Mouse (Mus musculus) G1E (cell line): ENCODE measurements around the gene Syne3. TPM values are rescaled to one million over a fixed set of nuclear protein-coding genes. Genes with fewer than 3 reads are reported as not detected.

Experiments used
- ATAC-seq: 2 replicates; pipeline ENCODE4 v1.8.0; 2016; ENCODE audit warnings: mild to moderate bottlenecking; ENCODE audit not compliant: insufficient number of reproducible peaks, poor library complexity, low FRiP score, severe bottlenecking; ENCODE audit errors: extremely low read depth
- DNase-seq: peaks from one replicate; pipeline ENCODE4 v3.0.0; 2012; ENCODE audit warnings: low spot score
- H3K27me3 ChIP-seq: 2 replicates; pipeline ENCODE4 v1.6.1; 2012; ENCODE audit warnings: mild to moderate bottlenecking, low read length, inconsistent platforms; ENCODE audit not compliant: insufficient read depth
- H3K36me3 ChIP-seq: replicated peaks from 2 replicates; pipeline ENCODE3; 2012; ENCODE audit warnings: mild to moderate bottlenecking, inconsistent platforms
- H3K4me1 ChIP-seq: 2 replicates; pipeline ENCODE4 v1.6.1; 2012; ENCODE audit warnings: low read depth, low read length, inconsistent platforms, mixed read lengths; ENCODE audit not compliant: insufficient read depth
- H3K4me3 ChIP-seq: 2 replicates; pipeline ENCODE4 v1.5.1; 2012; ENCODE audit warnings: low read depth, mild to moderate bottlenecking, inconsistent platforms, low read length, moderate library complexity, mixed read lengths
- H3K9me3 ChIP-seq: replicated peaks from 2 replicates; pipeline ENCODE4 v1.6.1; 2012; ENCODE audit warnings: inconsistent platforms
- CTCF ChIP-seq: IDR thresholded peaks from 2 replicates; pipeline ENCODE4 v1.5.1; 2012; ENCODE audit warnings: low read depth, low read length, inconsistent platforms, mixed read lengths
- GATA1 ChIP-seq: IDR thresholded peaks from 2 replicates; pipeline ENCODE4 v1.6.1; 2012; ENCODE audit warnings: borderline replicate concordance, low read length, inconsistent platforms, mixed read lengths
- GATA2 ChIP-seq: IDR thresholded peaks from 2 replicates; pipeline ENCODE4 v1.6.1; 2012; ENCODE audit warnings: low read depth, low read length, inconsistent platforms, borderline replicate concordance
- POLR2AphosphoS5 ChIP-seq: IDR thresholded peaks from 2 replicates; pipeline ENCODE4 v1.6.1; 2012; ENCODE audit warnings: low read depth, low read length, inconsistent platforms; ENCODE audit not compliant: insufficient replicate concordance
- TAL1 ChIP-seq: conservative IDR thresholded peaks from 2 replicates; pipeline ENCODE4 v1.6.1; 2012; ENCODE audit warnings: low read depth, low read length, inconsistent platforms, mixed read lengths
- polyA plus RNA-seq: library from polyadenylated mRNA; stranded (reverse); fragments of >175 nt; gene quantifications from 2 replicates; pipeline ENCODE4 v1.2.3, GENCODE M21; 2012
- total RNA-seq, 2 experiments: library from RNA; stranded (forward) in 1 of 2; stranded (reverse) in 1 of 2; fragments of 200-1000 nt in 1 of 2; fragments of >200 nt in 1 of 2; fragmentation: Nextera tagmentation in 1 of 2; gene quantifications; 2 replicates each; pipeline ENCODE4 v1.2.3; 2014 to 2017

Syne3 gene
- total and polyA plus RNA-seq, 3 experiments: 21.7 to 31.1 (median 27.9) TPM

DNA sequence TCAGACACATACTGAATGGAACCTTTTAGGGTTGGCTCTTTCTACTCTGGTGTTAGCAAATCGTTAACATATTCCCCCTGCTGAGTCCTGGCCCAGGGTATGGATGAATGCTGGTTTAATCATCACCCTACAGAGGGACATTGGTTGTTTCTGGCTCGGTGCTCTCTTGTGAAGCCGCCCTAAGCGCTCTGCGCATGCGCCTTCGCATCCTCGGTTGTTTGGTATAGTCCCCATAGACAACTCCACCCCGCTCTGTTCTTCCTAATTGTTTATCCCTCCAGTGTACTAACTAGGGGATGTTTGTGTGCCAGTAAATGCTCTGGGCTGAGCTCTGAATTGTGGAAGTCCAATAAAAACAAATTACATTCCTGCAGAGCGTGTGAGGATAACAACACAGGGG lies 7.0 kb upstream of the Syne3 start:
- Histone ChIP-seq H3K9me3 (no peaks in the 10 kb centered on the region), H3K27me3 (no peaks in the 10 kb centered on the region), H3K4me3 (no peak overlapping the region), H3K36me3 (peaks cover 2% of the 10 kb centered on the region), H3K4me1 (peaks cover 82% of the 10 kb centered on the region)
- DNase-seq (no peak), ATAC-seq (no peak)
- TF ChIP-seq GATA1 (no peak), POLR2AphosphoS5 (no peak), CTCF (no peak), GATA2 (no peak), TAL1 (no peak)

DNA sequence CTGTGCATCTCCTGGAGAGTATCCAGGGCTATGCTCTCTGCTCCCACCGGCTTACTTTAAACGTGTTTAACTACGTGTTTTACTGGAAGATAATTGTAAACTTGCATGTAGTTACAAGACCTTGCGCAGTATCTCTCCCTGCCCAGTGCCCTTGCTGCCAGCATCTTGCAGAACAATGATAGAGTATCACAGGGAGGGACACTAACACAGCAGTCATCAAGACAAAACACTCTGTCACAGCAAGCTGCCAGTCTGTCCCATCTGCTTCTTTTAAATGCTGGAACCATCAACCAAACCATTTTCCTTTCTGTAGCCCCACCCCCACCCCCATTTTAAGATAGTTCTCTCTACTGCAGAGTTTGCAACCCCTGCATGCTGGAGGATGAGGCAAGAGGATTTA lies 6.6 kb upstream of the Syne3 start:
- TF ChIP-seq GATA2: no peak
- TF ChIP-seq CTCF: no peak
- no peak for TF ChIP-seq POLR2AphosphoS5
- TF ChIP-seq GATA1: no peak
- TF ChIP-seq TAL1: no peak
- no peak overlapping the region for H3K4me3 ChIP-seq
- H3K36me3 ChIP-seq: no peaks in the 10 kb centered on the region
- no peaks in the 10 kb centered on the region for H3K9me3 ChIP-seq
- peaks cover 82% of the 10 kb centered on the region for H3K4me1 ChIP-seq
- ATAC-seq (no peak), DNase-seq (no peak)
- H3K27me3 ChIP-seq: no peaks in the 10 kb centered on the region

- DNase-seq (no peak), ATAC-seq (peak; percentile 23; the same call in 1 of the 2 replicates)
- TF ChIP-seq GATA2 (no peak), GATA1 (no peak), CTCF (no peak), TAL1 (no peak), POLR2AphosphoS5 (no peak)
- Histone ChIP-seq H3K36me3 (peaks cover 4% of the 10 kb centered on the region), H3K9me3 (no peaks in the 10 kb centered on the region), H3K27me3 (no peaks in the 10 kb centered on the region), H3K4me1 (peaks cover 81% of the 10 kb centered on the region), H3K4me3 (peak overlapping the region; percentile 49; the same call in 1 of the 2 replicates)
Measured at GRCm38 (mm10) chr12:105013065-105013464, 3.5 kb upstream of the Syne3 start.

GRCm38 (mm10) chr12:105012314-105012713 lies 2.7 kb upstream of the Syne3 start:
- DNase-seq (no peak), ATAC-seq (no peak)
- peaks cover 12% of the 10 kb centered on the region for H3K36me3 ChIP-seq
- H3K4me1 ChIP-seq: peaks cover 81% of the 10 kb centered on the region
- H3K27me3 ChIP-seq: no peaks in the 10 kb centered on the region
- H3K9me3 ChIP-seq: no peaks in the 10 kb centered on the region
- TF ChIP-seq GATA1: no peak
- TF ChIP-seq GATA2: no peak
- TF ChIP-seq TAL1: no peak
- TF ChIP-seq POLR2AphosphoS5: no peak
- no peak for TF ChIP-seq CTCF
- H3K4me3 ChIP-seq: no peak overlapping the region

DNA sequence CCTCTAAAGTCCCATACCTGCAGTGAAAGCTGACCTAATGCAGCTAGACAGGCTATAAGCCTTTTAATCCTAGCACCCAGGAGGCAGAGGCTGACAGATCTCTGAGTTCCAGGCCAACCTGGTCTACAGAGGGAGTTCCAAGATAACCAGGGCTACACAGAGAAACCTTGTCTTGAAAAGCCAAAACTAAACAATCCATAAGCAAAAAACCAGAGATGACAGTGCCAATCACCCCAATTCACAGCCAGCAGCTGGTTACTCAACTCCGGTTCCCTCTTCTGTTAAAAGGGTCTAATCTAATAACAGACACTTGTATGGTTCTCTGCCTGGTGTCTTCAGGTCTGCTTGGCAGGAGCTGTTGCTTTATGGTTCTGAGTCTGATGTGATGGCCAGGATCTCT lies 2.0 kb upstream of the Syne3 start:
- Histone ChIP-seq H3K27me3 (no peaks in the 10 kb centered on the region), H3K4me1 (peaks cover 81% of the 10 kb centered on the region), H3K4me3 (no peak overlapping the region), H3K9me3 (no peaks in the 10 kb centered on the region), H3K36me3 (peaks cover 17% of the 10 kb centered on the region)
- DNase-seq (no peak), ATAC-seq (no peak)
- TF ChIP-seq GATA2 (no peak), POLR2AphosphoS5 (no peak), GATA1 (no peak), TAL1 (no peak; the same call in 1 of the 2 replicates), CTCF (no peak)

DNA sequence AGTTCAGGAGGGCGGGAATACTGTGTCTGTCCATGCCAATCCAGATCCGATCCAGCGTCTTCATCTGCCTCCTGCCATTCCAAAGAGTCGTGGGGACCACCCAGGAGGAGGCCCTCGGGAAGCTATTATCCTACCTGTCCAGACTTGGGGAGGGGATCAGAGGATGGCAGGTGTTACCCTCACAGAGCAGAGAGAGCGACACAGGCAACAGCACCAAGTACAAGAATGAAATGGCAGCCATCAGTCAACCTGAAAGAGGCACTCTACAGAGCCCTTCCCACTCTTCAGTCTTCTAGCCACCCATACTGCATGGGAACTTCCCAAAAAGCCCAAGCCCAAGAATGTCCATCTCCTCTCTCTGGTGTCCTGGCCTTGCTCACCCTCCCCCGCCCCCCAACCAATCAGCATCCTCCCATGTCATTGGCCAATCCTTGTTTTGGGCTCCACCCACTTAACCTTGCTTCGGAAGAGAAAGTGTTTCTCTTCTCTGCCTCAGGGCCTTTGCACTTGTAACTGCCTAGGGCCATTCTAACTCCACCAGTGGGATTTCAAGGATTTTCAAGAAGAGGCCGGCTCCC lies 693 bp upstream of the Syne3 start:
- ATAC-seq: no peak
- TF ChIP-seq TAL1: no peak
- no peak for TF ChIP-seq GATA2
- no peak for TF ChIP-seq CTCF
- TF ChIP-seq POLR2AphosphoS5: no peak
- TF ChIP-seq GATA1: no peak
- no peak for DNase-seq

More for the DNA sequence above, 693 bp upstream of the Syne3 start:
- H3K4me3 ChIP-seq: peak overlapping the region; percentile 78
- no peaks in the 10 kb centered on the region for H3K9me3 ChIP-seq
- H3K27me3 ChIP-seq: no peaks in the 10 kb centered on the region
- peaks cover 27% of the 10 kb centered on the region for H3K36me3 ChIP-seq
- H3K4me1 ChIP-seq: peaks cover 86% of the 10 kb centered on the region
